Mouse (Mus musculus) megakaryocyte, embryonic 14.5 days (primary cell): ENCODE results near the gene Ctdnep1.
"Not testable (repeated sequence)": the region's sequence is repeated elsewhere in the genome, so short reads cannot be mapped to it uniquely, and the experiment has no call there.

Source experiments
- FLI1 ChIP-seq: IDR thresholded peaks from 2 replicates; pipeline ENCODE4 v1.6.1; 2012; ENCODE audit warnings: low read length, inconsistent platforms, mixed read lengths
- GATA1 ChIP-seq: IDR thresholded peaks from 3 replicates; pipeline ENCODE4 v1.6.1; 2012; ENCODE audit warnings: mixed read lengths, low read length, inconsistent platforms, borderline replicate concordance

DNA sequence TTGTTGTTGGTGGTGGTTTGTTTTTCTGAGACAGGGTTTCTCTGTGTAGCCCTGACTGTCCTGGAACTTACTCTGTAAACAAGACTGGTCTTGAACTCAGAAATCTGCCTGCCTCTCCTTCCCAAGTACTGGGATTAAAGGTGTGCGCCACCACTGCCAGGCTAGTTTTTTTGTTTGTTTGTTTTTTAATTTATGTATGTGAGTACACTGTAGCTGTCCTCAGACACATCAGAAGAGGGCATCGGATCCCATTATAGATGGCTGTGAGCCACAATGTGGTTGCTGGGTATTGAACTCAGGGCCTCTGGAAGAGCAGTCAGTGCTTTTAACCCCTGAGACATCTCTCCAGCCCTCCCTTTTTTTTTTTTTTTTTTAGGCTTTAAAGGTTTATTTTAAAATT is 35.2 kb downstream of the Ctdnep1 start:
- not testable (repeated sequence) for TF ChIP-seq GATA1, FLI1
